Mouse (Mus musculus): ENCODE results near the gene Xlr3c. TPM values are rescaled to one million over a fixed set of nuclear protein-coding genes. Genes with fewer than 3 reads are reported as not detected.
"Not testable (repeated sequence)": the region's sequence is repeated elsewhere in the genome, so short reads cannot be mapped to it uniquely, and the experiment has no call there.

The Xlr3c gene
- polyA plus RNA-seq, 1 experiment from 2014 or later, result not detected

GRCm38 (mm10) chrX:73227914-73228605 lies 37.1 kb downstream of the Xlr3c start, which contains the start of gene F8a:
Gene F8a (plus strand): TSS chrX:73228291.
- no peaks in the 10 kb centered on the region for H3K4me1 ChIP-seq (replicated peaks; ENCODE audit: control insufficient read depth, insufficient read depth, low read length)
- no peaks in the 10 kb centered on the region for H3K9me3 ChIP-seq (ENCODE audit: control insufficient read depth, low read length)
- no peaks in the 10 kb centered on the region for H3K36me3 ChIP-seq (ENCODE audit: control insufficient read depth, insufficient read depth, low read length)
- peak; percentile 86 for DNase-seq (ENCODE audit: low spot score)
- H3K4me3 ChIP-seq (ENCODE audit: low read depth, low read length), result peak within 1 kb of the TSS; percentile 54
- peak within 1 kb of the TSS; percentile 68 for H3K9ac ChIP-seq (ENCODE audit: low read length)
- H3K27me3 ChIP-seq (ENCODE audit: control insufficient read depth, insufficient read depth, low read length), result no peaks in the 10 kb centered on the region
- peak within 1 kb of the TSS; percentile 64 for H3K4me2 ChIP-seq (ENCODE audit: low read depth, low read length, severe bottlenecking)
- H3K27ac ChIP-seq (ENCODE audit: low read depth, low read length), result peak within 1 kb of the TSS; percentile 80
- WGBS, result 19% methylated on average over 36 of the region's 39 CpGs
- ATAC-seq (replicated peaks; ENCODE audit: low FRiP score), result peak; percentile 96

GRCm38 (mm10) chrX:73225365-73225764 lies 39.8 kb downstream of the Xlr3c start:
- no peak for ATAC-seq (replicated peaks; ENCODE audit: low FRiP score)
- Histone ChIP-seq H3K4me3 (ENCODE audit: low read depth, low read length) (no peak overlapping the region), H3K36me3 (ENCODE audit: control insufficient read depth, insufficient read depth, low read length) (no peaks in the 10 kb centered on the region), H3K9ac (ENCODE audit: low read length) (no peak overlapping the region), H3K27me3 (ENCODE audit: control insufficient read depth, insufficient read depth, low read length) (no peaks in the 10 kb centered on the region), H3K4me1 (replicated peaks; ENCODE audit: control insufficient read depth, insufficient read depth, low read length) (no peaks in the 10 kb centered on the region), H3K27ac (ENCODE audit: low read depth, low read length) (no peak overlapping the region), H3K9me3 (ENCODE audit: control insufficient read depth, low read length) (no peaks in the 10 kb centered on the region), H3K4me2 (ENCODE audit: low read depth, low read length, severe bottlenecking) (no peak overlapping the region)
- WGBS, result 60% methylated on average over 1 of the region's 1 CpGs
- DNase-seq (ENCODE audit: low spot score), result no peak

GRCm38 (mm10) chrX:73213819-73214564 lies 51.2 kb downstream of the Xlr3c start, which contains the start of gene Xlr4b:
Gene Xlr4b (plus strand): TSS chrX:73214333.
- H3K36me3 ChIP-seq (ENCODE audit: control insufficient read depth, insufficient read depth, low read length); H3K9me3 ChIP-seq (ENCODE audit: control insufficient read depth, low read length); DNase-seq (ENCODE audit: low spot score); H3K4me1 ChIP-seq (replicated peaks; ENCODE audit: control insufficient read depth, insufficient read depth, low read length); H3K4me3 ChIP-seq (ENCODE audit: low read depth, low read length); H3K27ac ChIP-seq (ENCODE audit: low read depth, low read length); H3K4me2 ChIP-seq (ENCODE audit: low read depth, low read length, severe bottlenecking); H3K9ac ChIP-seq (ENCODE audit: low read length); ATAC-seq (replicated peaks; ENCODE audit: low FRiP score); H3K27me3 ChIP-seq (ENCODE audit: control insufficient read depth, insufficient read depth, low read length): not testable (repeated sequence)
- 82% methylated on average over 11 of the region's 19 CpGs for WGBS

Other genes with a start within 250 kb of the Xlr3c start
- gene Pnma5, start 228.3 kb downstream of the Xlr3c start, polyA plus RNA-seq (2014; fragmentation: Nextera tagmentation; extraction: Ambion mirVana), result 0.08 TPM in 1 of 2 replicates, not detected in the other
- 0.29 and 0.33 TPM in 2 replicates for gene Pnma3, start 200.6 kb downstream of the Xlr3c start, polyA plus RNA-seq (2014; fragmentation: Nextera tagmentation; extraction: Ambion mirVana)
- 0.36 TPM in 1 of 2 replicates, not detected in the other for gene Xlr4a, start 182.9 kb downstream of the Xlr3c start, polyA plus RNA-seq (2014; fragmentation: Nextera tagmentation; extraction: Ambion mirVana)
- 2.3 and 3.6 TPM in 2 replicates for gene Xlr3a, start 168.3 kb downstream of the Xlr3c start, polyA plus RNA-seq (2014; fragmentation: Nextera tagmentation; extraction: Ambion mirVana)
- not detected in 2 replicates for gene Gm14685, start 148.3 kb downstream of the Xlr3c start, polyA plus RNA-seq (2014; fragmentation: Nextera tagmentation; extraction: Ambion mirVana)
- not detected in 2 replicates for gene Xlr5b, start 116.6 kb downstream of the Xlr3c start, polyA plus RNA-seq (2014; fragmentation: Nextera tagmentation; extraction: Ambion mirVana)
- 0.16 TPM in 1 of 2 replicates, not detected in the other for gene DXBay18, start 115.9 kb downstream of the Xlr3c start, polyA plus RNA-seq (2014; fragmentation: Nextera tagmentation; extraction: Ambion mirVana)
- gene Spin2d, start 88.4 kb downstream of the Xlr3c start, polyA plus RNA-seq (2014; fragmentation: Nextera tagmentation; extraction: Ambion mirVana), result not detected in 2 replicates
- 11.5 and 12.8 TPM in 2 replicates for gene Xlr3b, start 73.2 kb downstream of the Xlr3c start, polyA plus RNA-seq (2014; fragmentation: Nextera tagmentation; extraction: Ambion mirVana)
- 0.32 and 0.41 TPM in 2 replicates for gene Xlr4b, start 51.1 kb downstream of the Xlr3c start, polyA plus RNA-seq (2014; fragmentation: Nextera tagmentation; extraction: Ambion mirVana)
- 16.4 and 17.4 TPM in 2 replicates for gene F8a, start 37.1 kb downstream of the Xlr3c start, polyA plus RNA-seq (2014; fragmentation: Nextera tagmentation; extraction: Ambion mirVana)
- not detected in 2 replicates for gene Xlr4c, start 22.3 kb downstream of the Xlr3c start, polyA plus RNA-seq (2014; fragmentation: Nextera tagmentation; extraction: Ambion mirVana)
- not detected in 2 replicates for gene Xlr5a, start 27.6 kb upstream of the Xlr3c start, polyA plus RNA-seq (2014; fragmentation: Nextera tagmentation; extraction: Ambion mirVana)
- not detected in 2 replicates for gene Xlr5c, start 27.6 kb upstream of the Xlr3c start, polyA plus RNA-seq (2014; fragmentation: Nextera tagmentation; extraction: Ambion mirVana)
- gene Gm45015, start 71.5 kb upstream of the Xlr3c start, polyA plus RNA-seq (2014; fragmentation: Nextera tagmentation; extraction: Ambion mirVana), result not detected in 2 replicates
- gene Zfp275, start 77.2 kb upstream of the Xlr3c start, polyA plus RNA-seq (2014; fragmentation: Nextera tagmentation; extraction: Ambion mirVana), result 16.9 and 21.0 TPM in 2 replicates
- not detected in 2 replicates for gene Gm18336, start 133.3 kb upstream of the Xlr3c start, polyA plus RNA-seq (2014; fragmentation: Nextera tagmentation; extraction: Ambion mirVana)
- gene Zfp92, start 145.7 kb upstream of the Xlr3c start, polyA plus RNA-seq (2014; fragmentation: Nextera tagmentation; extraction: Ambion mirVana), result 0.12 and 0.13 TPM in 2 replicates
- not detected in 2 replicates for gene Trex2, start 170.0 kb upstream of the Xlr3c start, polyA plus RNA-seq (2014; fragmentation: Nextera tagmentation; extraction: Ambion mirVana)
- gene Haus7, start 193.7 kb upstream of the Xlr3c start, polyA plus RNA-seq (2014; fragmentation: Nextera tagmentation; extraction: Ambion mirVana), result 74.8 and 78.2 TPM in 2 replicates
- gene Bgn, start 218.2 kb upstream of the Xlr3c start, polyA plus RNA-seq (2014; fragmentation: Nextera tagmentation; extraction: Ambion mirVana), result 28.6 and 32.2 TPM in 2 replicates
- 0.11 and 0.15 TPM in 2 replicates for gene Atp2b3, start 237.7 kb upstream of the Xlr3c start, polyA plus RNA-seq (2014; fragmentation: Nextera tagmentation; extraction: Ambion mirVana)

Measured in forebrain, embryonic 11.5 days (tissue).